Mouse (Mus musculus): ENCODE results near the gene Hist1h4a. TPM values are rescaled to one million over a fixed set of nuclear protein-coding genes. Genes with fewer than 3 reads are reported as not detected.
A peak's percentile ranks its signal among the peaks of the same experiment; 100 is the strongest.

Gene Hist1h4a
- 0.95 TPM in 1 of 2 replicates, not detected in the other for polyA plus RNA-seq (2014; fragmentation: Nextera tagmentation; extraction: Ambion mirVana)

DNA sequence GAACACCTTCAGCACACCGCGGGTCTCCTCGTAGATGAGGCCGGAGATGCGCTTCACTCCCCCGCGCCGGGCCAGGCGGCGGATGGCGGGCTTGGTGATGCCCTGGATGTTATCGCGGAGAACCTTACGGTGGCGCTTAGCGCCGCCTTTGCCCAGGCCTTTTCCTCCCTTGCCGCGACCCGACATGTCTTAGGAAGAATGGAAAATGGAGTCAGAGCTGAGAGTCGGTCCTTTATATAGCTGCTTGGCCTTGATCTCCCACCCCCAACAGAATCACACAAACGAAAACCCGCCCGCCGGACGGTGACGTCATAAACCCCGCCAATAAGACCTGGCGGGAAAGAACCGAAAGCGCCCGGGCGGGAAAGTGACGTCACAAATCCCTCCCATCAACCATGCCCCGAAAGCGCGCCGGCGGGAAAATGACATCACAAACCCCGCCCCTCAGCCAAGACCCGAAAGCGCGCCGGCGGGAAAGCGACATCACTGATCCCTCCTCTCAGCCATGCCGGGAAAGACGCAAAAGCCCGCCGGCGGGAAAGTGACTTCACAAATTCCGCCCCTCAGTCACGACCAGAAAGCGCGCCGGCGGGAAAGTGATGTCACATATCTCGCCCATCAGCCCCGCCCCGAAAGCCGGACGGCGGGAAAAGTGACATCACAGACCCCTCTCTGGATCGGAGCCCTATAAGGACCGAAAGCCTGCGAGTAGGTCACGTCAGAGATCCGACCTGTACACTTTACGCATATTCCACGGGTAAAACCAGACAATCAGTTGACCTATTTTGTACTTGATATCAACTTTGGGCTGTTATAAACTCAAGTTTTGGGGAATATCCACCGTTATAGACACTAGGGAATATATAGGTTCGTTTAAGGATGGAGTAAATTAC, at the start of gene Hist1h4a:
TSS of gene Hist1h4a (minus strand) at position 259 of the 893 bp plus-strand sequence.
- Histone ChIP-seq H3K9ac (ENCODE audit: low read length) (peak within 1 kb of the TSS; percentile 77), H3K27ac (ENCODE audit: low read depth, low read length) (peak within 1 kb of the TSS; percentile 95), H3K36me3 (ENCODE audit: control insufficient read depth, insufficient read depth, low read length) (no peaks in the 10 kb centered on the region), H3K4me2 (ENCODE audit: low read depth, low read length, severe bottlenecking) (peak within 1 kb of the TSS; percentile 74), H3K4me1 (replicated peaks; ENCODE audit: control insufficient read depth, insufficient read depth, low read length) (peaks cover 8% of the 10 kb centered on the region; the same call in 1 of the 2 replicates), H3K27me3 (ENCODE audit: control insufficient read depth, insufficient read depth, low read length) (no peaks in the 10 kb centered on the region), H3K4me3 (ENCODE audit: low read depth, low read length) (peak within 1 kb of the TSS; percentile 38), H3K9me3 (ENCODE audit: control insufficient read depth, low read length) (no peaks in the 10 kb centered on the region)
- DNase-seq (ENCODE audit: low spot score) (peak; percentile 100), ATAC-seq (replicated peaks; ENCODE audit: low FRiP score) (peak; percentile 77)
- under 1% methylated on average over 61 of the region's 72 CpGs for WGBS

DNA sequence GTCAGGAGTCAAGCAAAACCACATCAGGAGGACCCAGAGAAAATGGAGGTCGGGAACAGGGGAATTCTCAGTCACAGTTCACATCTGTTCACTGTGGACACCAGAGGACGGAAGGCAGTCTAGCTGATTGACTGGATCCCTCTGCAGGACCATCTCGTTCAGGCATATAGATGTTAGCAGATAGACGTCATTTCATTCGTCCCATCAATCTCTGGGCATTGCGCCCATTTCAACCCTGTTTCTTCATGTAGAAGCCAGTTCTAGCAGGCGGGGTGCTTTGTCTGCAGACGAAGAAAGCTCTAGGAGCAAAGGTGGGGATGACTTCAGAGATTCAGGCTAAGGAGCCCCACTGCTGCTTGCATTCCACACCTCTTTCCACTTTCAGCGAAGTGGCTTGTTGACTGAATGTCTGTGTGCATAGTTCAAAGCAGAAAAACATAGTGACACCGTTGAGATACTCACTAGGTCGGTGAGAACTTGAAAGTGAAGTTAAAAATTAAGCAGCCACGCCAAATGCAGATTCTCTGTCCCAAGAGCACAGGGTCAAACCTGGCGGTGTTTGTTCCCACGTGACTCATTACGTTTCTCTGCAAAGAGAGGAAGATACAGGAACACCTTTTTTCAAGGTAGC, 45.5 kb upstream of the Hist1h4a start, which contains the start of gene Slc17a2:
TSS of gene Slc17a2 (plus strand) at position 572 of the 631 bp plus-strand sequence.
- H3K4me1 ChIP-seq (replicated peaks; ENCODE audit: control insufficient read depth, insufficient read depth, low read length), result no peaks in the 10 kb centered on the region
- no peak for DNase-seq (ENCODE audit: low spot score)
- H3K36me3 ChIP-seq (ENCODE audit: control insufficient read depth, insufficient read depth, low read length), result no peaks in the 10 kb centered on the region
- no peak within 1 kb of the TSS for H3K9ac ChIP-seq (ENCODE audit: low read length)
- H3K4me2 ChIP-seq (ENCODE audit: low read depth, low read length, severe bottlenecking), result no peak within 1 kb of the TSS
- no peak for ATAC-seq (replicated peaks; ENCODE audit: low FRiP score)
- no peaks in the 10 kb centered on the region for H3K9me3 ChIP-seq (ENCODE audit: control insufficient read depth, low read length)
- H3K27ac ChIP-seq (ENCODE audit: low read depth, low read length), result no peak within 1 kb of the TSS
- WGBS, result 88% methylated on average over 15 of the region's 15 CpGs
- H3K4me3 ChIP-seq (ENCODE audit: low read depth, low read length), result no peak within 1 kb of the TSS
- no peaks in the 10 kb centered on the region for H3K27me3 ChIP-seq (ENCODE audit: control insufficient read depth, insufficient read depth, low read length)

DNA sequence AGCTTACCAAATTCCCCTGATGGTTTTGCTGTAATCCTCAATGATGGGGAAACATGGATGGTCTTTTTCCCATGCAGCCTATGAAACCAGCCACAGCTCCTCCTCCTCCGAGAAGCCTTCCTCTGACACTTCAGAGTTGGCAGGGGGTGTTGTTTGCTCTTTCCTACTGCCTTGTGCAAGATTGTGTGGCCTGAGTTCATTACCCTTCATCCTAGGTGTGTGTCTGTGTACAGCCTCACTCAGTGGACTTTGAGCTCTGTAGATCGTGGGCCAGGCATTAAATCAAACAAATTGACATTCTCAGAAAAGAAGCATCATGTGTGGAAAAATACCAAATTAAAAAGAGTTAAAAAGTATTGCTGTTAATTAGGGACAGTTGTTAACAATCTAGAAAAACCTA, 43.5 kb upstream of the Hist1h4a start:
- H3K4me2 ChIP-seq (ENCODE audit: low read depth, low read length, severe bottlenecking), result no peak overlapping the region
- no peaks in the 10 kb centered on the region for H3K9me3 ChIP-seq (ENCODE audit: control insufficient read depth, low read length)
- no peak overlapping the region for H3K9ac ChIP-seq (ENCODE audit: low read length)
- no peaks in the 10 kb centered on the region for H3K4me1 ChIP-seq (replicated peaks; ENCODE audit: control insufficient read depth, insufficient read depth, low read length)
- H3K36me3 ChIP-seq (ENCODE audit: control insufficient read depth, insufficient read depth, low read length), result no peaks in the 10 kb centered on the region
- no peaks in the 10 kb centered on the region for H3K27me3 ChIP-seq (ENCODE audit: control insufficient read depth, insufficient read depth, low read length)
- H3K27ac ChIP-seq (ENCODE audit: low read depth, low read length), result no peak overlapping the region
- 87% methylated on average over 2 of the region's 2 CpGs for WGBS
- no peak for ATAC-seq (replicated peaks; ENCODE audit: low FRiP score)
- DNase-seq (ENCODE audit: low spot score), result no peak
- no peak overlapping the region for H3K4me3 ChIP-seq (ENCODE audit: low read depth, low read length)

DNA sequence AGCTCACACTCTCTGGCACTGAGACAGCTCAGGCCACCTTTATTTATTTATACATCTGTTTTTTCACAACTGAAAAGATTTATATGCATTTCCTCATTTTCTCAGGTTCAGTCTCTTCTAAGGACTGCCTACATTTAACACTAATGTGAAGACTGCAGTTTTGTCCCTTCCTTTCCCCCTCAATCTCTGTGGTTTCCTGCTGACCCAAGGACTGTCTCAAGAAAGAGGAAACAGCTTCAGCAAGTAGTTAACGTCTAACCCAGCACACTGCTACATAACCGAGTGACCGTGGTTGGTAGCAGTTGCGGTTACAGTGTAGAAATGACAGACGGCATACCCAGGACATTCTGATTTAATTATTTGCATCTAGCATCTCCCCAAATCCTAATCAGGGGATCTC, 38.4 kb upstream of the Hist1h4a start:
- WGBS, result 91% methylated on average over 5 of the region's 5 CpGs
- H3K4me3 ChIP-seq (ENCODE audit: low read depth, low read length), result no peak overlapping the region
- H3K27me3 ChIP-seq (ENCODE audit: control insufficient read depth, insufficient read depth, low read length), result no peaks in the 10 kb centered on the region
- H3K4me2 ChIP-seq (ENCODE audit: low read depth, low read length, severe bottlenecking), result no peak overlapping the region
- H3K4me1 ChIP-seq (replicated peaks; ENCODE audit: control insufficient read depth, insufficient read depth, low read length), result no peaks in the 10 kb centered on the region
- H3K36me3 ChIP-seq (ENCODE audit: control insufficient read depth, insufficient read depth, low read length), result no peaks in the 10 kb centered on the region
- H3K9me3 ChIP-seq (ENCODE audit: control insufficient read depth, low read length), result no peaks in the 10 kb centered on the region
- DNase-seq (ENCODE audit: low spot score) (no peak), ATAC-seq (replicated peaks; ENCODE audit: low FRiP score) (no peak)
- no peak overlapping the region for H3K9ac ChIP-seq (ENCODE audit: low read length)
- H3K27ac ChIP-seq (ENCODE audit: low read depth, low read length), result no peak overlapping the region

DNA sequence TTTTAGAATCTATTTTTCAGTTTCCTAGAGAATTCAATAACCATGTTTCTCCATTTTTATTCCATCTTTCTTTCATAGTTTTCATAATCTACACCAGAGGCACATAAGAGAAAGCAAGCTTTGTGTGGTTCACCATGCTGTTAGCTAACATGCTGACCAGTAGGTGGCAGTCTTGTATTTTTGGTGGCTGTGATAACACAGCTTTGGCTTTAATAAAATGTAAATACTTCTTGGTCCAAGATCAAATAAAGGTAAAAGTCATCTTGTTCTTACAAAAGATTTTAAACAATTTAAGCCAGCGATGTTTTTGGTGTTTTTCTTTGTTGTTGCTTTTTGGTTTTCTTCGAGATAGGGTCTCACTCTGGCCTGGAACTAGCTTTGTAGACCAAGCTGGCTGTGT, 31.5 kb upstream of the Hist1h4a start:
- Histone ChIP-seq H3K9ac (ENCODE audit: low read length) (no peak overlapping the region), H3K4me3 (ENCODE audit: low read depth, low read length) (no peak overlapping the region), H3K4me2 (ENCODE audit: low read depth, low read length, severe bottlenecking) (no peak overlapping the region), H3K36me3 (ENCODE audit: control insufficient read depth, insufficient read depth, low read length) (no peaks in the 10 kb centered on the region), H3K4me1 (replicated peaks; ENCODE audit: control insufficient read depth, insufficient read depth, low read length) (no peaks in the 10 kb centered on the region), H3K27me3 (ENCODE audit: control insufficient read depth, insufficient read depth, low read length) (no peaks in the 10 kb centered on the region), H3K27ac (ENCODE audit: low read depth, low read length) (no peak overlapping the region), H3K9me3 (ENCODE audit: control insufficient read depth, low read length) (no peaks in the 10 kb centered on the region)
- DNase-seq (ENCODE audit: low spot score), result no peak
- 47% methylated on average over 2 of the region's 2 CpGs for WGBS
- ATAC-seq (replicated peaks; ENCODE audit: low FRiP score), result no peak

DNA sequence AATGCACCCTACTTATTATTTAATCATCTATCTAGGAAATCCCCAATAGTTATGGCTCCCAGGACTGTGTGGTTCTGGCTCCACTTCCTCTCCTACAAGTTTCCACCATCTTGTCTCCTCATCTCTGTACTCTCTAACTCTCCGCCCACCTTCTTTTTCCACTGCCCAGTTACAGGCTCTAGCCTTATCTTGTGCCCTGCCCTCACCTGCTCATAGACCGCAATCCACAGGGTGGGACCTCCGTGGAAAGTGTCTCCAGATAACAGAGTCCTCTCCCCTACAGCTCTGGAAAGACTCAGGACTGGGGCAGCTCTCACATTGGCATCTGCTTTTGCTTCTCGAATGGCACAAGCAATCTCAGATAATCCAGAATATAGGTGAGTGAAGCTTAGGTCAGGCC, 18.0 kb upstream of the Hist1h4a start:
- Histone ChIP-seq H3K27me3 (ENCODE audit: control insufficient read depth, insufficient read depth, low read length) (no peaks in the 10 kb centered on the region), H3K9me3 (ENCODE audit: control insufficient read depth, low read length) (no peaks in the 10 kb centered on the region), H3K4me3 (ENCODE audit: low read depth, low read length) (no peak overlapping the region), H3K9ac (ENCODE audit: low read length) (no peak overlapping the region), H3K4me1 (replicated peaks; ENCODE audit: control insufficient read depth, insufficient read depth, low read length) (no peaks in the 10 kb centered on the region), H3K36me3 (ENCODE audit: control insufficient read depth, insufficient read depth, low read length) (no peaks in the 10 kb centered on the region), H3K27ac (ENCODE audit: low read depth, low read length) (no peak overlapping the region), H3K4me2 (ENCODE audit: low read depth, low read length, severe bottlenecking) (no peak overlapping the region)
- 87% methylated on average over 4 of the region's 4 CpGs for WGBS
- DNase-seq (ENCODE audit: low spot score) (no peak), ATAC-seq (replicated peaks; ENCODE audit: low FRiP score) (no peak)

DNA sequence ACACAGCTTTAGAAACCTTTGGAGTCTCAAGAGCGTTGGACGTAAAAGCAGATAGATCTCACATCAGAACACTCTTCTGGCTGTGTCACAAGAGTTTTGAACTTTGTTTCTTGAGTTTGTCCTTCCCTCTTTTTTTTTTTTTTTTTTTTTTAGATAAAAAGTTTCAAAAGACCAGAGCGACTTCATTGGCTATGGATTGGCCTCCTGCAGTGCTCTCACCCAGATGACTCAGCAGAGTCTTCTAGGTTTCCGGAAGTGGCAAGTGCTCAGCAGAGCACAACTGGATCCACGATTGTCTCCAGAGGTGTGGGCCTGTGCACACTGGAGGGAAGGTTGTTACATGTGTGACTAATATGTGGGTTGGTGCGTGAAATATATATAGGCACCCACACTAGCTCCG, 17.3 kb upstream of the Hist1h4a start:
- ATAC-seq (replicated peaks; ENCODE audit: low FRiP score) (no peak), DNase-seq (ENCODE audit: low spot score) (no peak)
- 89% methylated on average over 7 of the region's 7 CpGs for WGBS
- no peak overlapping the region for H3K9ac ChIP-seq (ENCODE audit: low read length)
- H3K4me1 ChIP-seq (replicated peaks; ENCODE audit: control insufficient read depth, insufficient read depth, low read length), result no peaks in the 10 kb centered on the region
- no peaks in the 10 kb centered on the region for H3K9me3 ChIP-seq (ENCODE audit: control insufficient read depth, low read length)
- H3K36me3 ChIP-seq (ENCODE audit: control insufficient read depth, insufficient read depth, low read length), result no peaks in the 10 kb centered on the region
- no peak overlapping the region for H3K27ac ChIP-seq (ENCODE audit: low read depth, low read length)
- no peaks in the 10 kb centered on the region for H3K27me3 ChIP-seq (ENCODE audit: control insufficient read depth, insufficient read depth, low read length)
- H3K4me2 ChIP-seq (ENCODE audit: low read depth, low read length, severe bottlenecking), result no peak overlapping the region
- H3K4me3 ChIP-seq (ENCODE audit: low read depth, low read length), result no peak overlapping the region

DNA sequence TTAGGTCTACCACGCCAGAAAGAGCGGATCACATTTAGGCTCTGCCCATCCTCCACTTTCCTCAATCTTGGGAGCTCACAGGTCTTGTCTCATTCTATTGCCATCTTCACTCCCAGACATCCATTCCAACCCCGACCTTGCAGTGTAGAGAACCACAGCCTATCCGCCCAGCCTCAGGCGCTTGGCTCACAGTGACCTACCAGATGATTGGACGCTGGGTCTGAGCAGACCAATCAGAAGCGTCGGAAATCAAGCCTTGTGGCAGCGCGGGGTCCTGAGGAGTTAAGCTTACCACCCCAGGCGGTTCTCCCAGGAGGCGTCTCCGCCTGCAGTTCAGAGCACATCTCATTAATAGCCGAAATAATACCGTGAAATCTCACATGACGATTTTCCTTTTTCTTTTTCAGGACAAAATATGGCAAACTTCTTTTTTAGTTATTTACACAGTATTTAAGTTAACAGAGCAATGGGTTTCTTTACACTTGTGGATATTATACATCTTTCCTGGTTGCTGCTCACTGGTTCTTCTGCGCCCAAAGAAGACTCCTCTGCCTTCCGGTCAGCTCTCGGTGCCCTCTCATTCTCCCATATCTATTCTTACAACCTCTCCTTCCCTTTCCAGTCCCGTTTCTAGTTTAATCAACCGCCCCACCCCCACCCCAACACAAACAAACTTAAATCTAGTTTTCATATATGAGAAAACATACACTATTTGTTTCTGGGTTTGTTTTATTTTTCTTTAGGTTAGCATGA, 11.7 kb upstream of the Hist1h4a start:
- 26% methylated on average over 21 of the region's 21 CpGs for WGBS
- Histone ChIP-seq H3K4me2 (ENCODE audit: low read depth, low read length, severe bottlenecking) (peak overlapping the region; percentile 26; the same call in 1 of the 2 replicates), H3K36me3 (ENCODE audit: control insufficient read depth, insufficient read depth, low read length) (no peaks in the 10 kb centered on the region), H3K4me1 (replicated peaks; ENCODE audit: control insufficient read depth, insufficient read depth, low read length) (0 out of 2 replicates have a peak, but pooled peaks cover 2% of the 10 kb centered on the region), H3K4me3 (ENCODE audit: low read depth, low read length) (no peak overlapping the region), H3K9ac (ENCODE audit: low read length) (no peak overlapping the region), H3K27me3 (ENCODE audit: control insufficient read depth, insufficient read depth, low read length) (no peaks in the 10 kb centered on the region), H3K27ac (ENCODE audit: low read depth, low read length) (no peak overlapping the region), H3K9me3 (ENCODE audit: control insufficient read depth, low read length) (no peaks in the 10 kb centered on the region)
- ATAC-seq (replicated peaks; ENCODE audit: low FRiP score) (peak; percentile 91), DNase-seq (ENCODE audit: low spot score) (peak; percentile 69)
